Mouse (Mus musculus) C2C12 (cell line): ENCODE results near the gene S1pr4. TPM values are rescaled to one million over a fixed set of nuclear protein-coding genes. Genes with fewer than 3 reads are reported as not detected.

Experiments
- H3K27me3 ChIP-seq: one replicate; pipeline ENCODE4 v1.6.1; 2011; ENCODE audit not compliant: control insufficient read depth, insufficient read depth, insufficient read length
- H3K36me3 ChIP-seq: one replicate; pipeline ENCODE4 v1.6.1; 2011; ENCODE audit not compliant: control insufficient read depth, insufficient read depth
- H3K4me3 ChIP-seq: one replicate; pipeline ENCODE4 v1.5.1; 2011; ENCODE audit warnings: mild to moderate bottlenecking, control low read depth; ENCODE audit not compliant: poor library complexity, insufficient read depth, severe bottlenecking
- H3K79me2 ChIP-seq: one replicate; pipeline ENCODE4 v1.6.1; 2011; ENCODE audit not compliant: control insufficient read depth, insufficient read depth
- H3K79me3 ChIP-seq: one replicate; pipeline ENCODE4 v1.6.1; 2011; ENCODE audit warnings: low read depth, control low read depth
- H3ac ChIP-seq: one replicate; pipeline ENCODE3; 2011; ENCODE audit warnings: low read depth; ENCODE audit not compliant: control insufficient read depth, insufficient read length
- CEBPB ChIP-seq: IDR thresholded peaks from one replicate; pipeline ENCODE4 v1.6.1; 2011; ENCODE audit warnings: low read depth, mild to moderate bottlenecking, control low read depth, moderate library complexity
- CTCF ChIP-seq: IDR thresholded peaks from one replicate; pipeline ENCODE4 v1.5.1; 2011; ENCODE audit not compliant: control insufficient read depth, insufficient read depth, insufficient read length
- FOSL1 ChIP-seq: IDR thresholded peaks from one replicate; pipeline ENCODE4 v1.8.0; 2011; ENCODE audit warnings: mild to moderate bottlenecking, low read length; ENCODE audit not compliant: poor library complexity, insufficient read depth, severe bottlenecking
- MAX ChIP-seq: IDR thresholded peaks from one replicate; pipeline ENCODE4 v1.6.1; 2011; ENCODE audit warnings: mild to moderate bottlenecking, control low read depth
- MYOD1 ChIP-seq: IDR thresholded peaks from one replicate; pipeline ENCODE4 v1.6.1; 2011; ENCODE audit warnings: low read depth; ENCODE audit not compliant: control insufficient read depth, insufficient read length
- MYOG ChIP-seq: IDR thresholded peaks from one replicate; pipeline ENCODE4 v1.6.1; 2011; ENCODE audit not compliant: control insufficient read depth, insufficient read length; ENCODE audit errors: extremely low read depth
- USF1 ChIP-seq: IDR thresholded peaks from one replicate; pipeline ENCODE4 v1.6.1; 2011; ENCODE audit warnings: low read depth, mild to moderate bottlenecking, control low read depth, moderate library complexity
- polyA plus RNA-seq: library from polyadenylated mRNA; unstranded; fragments of >200 nt; fragmentation: generic; extraction: Trizol; gene quantifications from one replicate; pipeline ENCODE4 v1.2.1, GENCODE M21; 2012; ENCODE audit warnings: missing spikeins

The S1pr4 gene
- polyA plus RNA-seq, 1 experiment: 0.02 TPM

DNA sequence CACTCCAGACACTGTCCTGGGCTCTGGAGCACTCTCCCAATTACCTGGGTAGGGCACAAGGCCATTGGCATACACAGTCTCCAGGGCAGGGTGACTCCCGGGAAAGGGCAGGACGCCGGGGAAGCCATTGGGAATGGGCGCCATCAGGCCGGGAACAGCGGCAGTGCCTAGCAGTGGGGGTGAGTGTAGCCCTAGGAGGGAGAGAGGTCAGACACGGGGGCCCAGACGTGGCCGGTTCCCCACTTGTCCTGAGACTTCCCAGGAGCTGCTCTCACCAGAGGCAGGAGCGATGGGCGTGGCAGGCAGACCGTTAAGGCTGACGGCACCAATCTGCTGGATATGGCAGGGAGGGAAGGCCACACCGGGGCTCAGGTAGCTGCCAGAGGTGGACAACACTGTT, 33.1 kb downstream of the S1pr4 start:
- peaks cover 45% of the 10 kb centered on the region for H3K27me3 ChIP-seq
- no peaks in the 10 kb centered on the region for H3K36me3 ChIP-seq
- no peaks in the 10 kb centered on the region for H3K79me2 ChIP-seq
- no peak overlapping the region for H3ac ChIP-seq
- no peak for TF ChIP-seq MYOG
- TF ChIP-seq FOSL1: no peak
- no peak for TF ChIP-seq CEBPB
- no peak for TF ChIP-seq USF1
- no peak for TF ChIP-seq CTCF
- no peak for TF ChIP-seq MAX
- no peak overlapping the region for H3K4me3 ChIP-seq
- no peaks in the 10 kb centered on the region for H3K79me3 ChIP-seq

DNA sequence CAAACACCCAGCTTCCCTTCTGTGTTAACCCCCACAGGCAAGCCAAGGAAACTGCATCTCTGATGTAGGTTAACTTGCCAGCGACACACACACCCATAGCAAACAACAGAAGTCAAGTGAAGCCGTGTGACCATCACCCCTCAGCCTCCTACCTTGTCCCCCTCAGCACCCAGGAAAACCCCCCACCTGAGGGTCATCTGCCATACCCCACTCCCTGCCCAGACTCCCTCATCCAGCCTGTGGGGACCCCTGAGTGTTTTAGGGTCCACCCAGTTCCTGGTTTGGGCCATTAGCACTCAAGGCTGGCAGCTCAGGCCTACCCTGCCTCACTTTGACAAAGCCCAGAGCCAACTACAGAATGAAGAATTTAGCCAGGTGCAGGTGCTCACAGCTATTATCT, 33.9 kb downstream of the S1pr4 start:
- H3K4me3 ChIP-seq: no peak overlapping the region
- no peak overlapping the region for H3ac ChIP-seq
- peaks cover 43% of the 10 kb centered on the region for H3K27me3 ChIP-seq
- no peaks in the 10 kb centered on the region for H3K36me3 ChIP-seq
- no peaks in the 10 kb centered on the region for H3K79me2 ChIP-seq
- H3K79me3 ChIP-seq: no peaks in the 10 kb centered on the region
- TF ChIP-seq MAX (no peak), CTCF (no peak), USF1 (no peak), FOSL1 (no peak), CEBPB (no peak), MYOG (no peak), MYOD1 (no peak)

DNA sequence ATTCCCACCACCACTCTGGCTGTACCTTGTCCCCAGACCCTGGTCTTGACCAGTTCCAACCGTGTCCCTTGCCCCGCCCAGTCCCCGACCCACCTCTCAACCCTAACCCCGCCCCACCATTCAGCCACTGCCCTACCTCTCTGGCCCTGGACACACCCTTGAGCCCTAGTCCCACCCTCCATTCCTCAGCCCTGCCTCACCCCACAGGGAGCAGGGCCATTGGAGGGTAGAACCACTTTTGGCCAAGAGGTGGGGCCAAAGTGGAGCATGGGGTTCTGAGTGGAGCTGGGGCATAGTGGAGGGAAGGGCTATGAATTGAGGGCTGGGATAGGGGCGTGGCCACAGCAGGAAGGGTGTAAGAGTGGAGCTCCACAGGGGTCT, 34.7 kb downstream of the S1pr4 start:
- TF ChIP-seq MYOG: no peak
- no peak for TF ChIP-seq CEBPB
- H3K4me3 ChIP-seq: no peak overlapping the region
- H3K79me2 ChIP-seq: no peaks in the 10 kb centered on the region
- H3K79me3 ChIP-seq: no peaks in the 10 kb centered on the region
- H3K36me3 ChIP-seq: no peaks in the 10 kb centered on the region
- H3K27me3 ChIP-seq: peaks cover 37% of the 10 kb centered on the region
- H3ac ChIP-seq: no peak overlapping the region

DNA sequence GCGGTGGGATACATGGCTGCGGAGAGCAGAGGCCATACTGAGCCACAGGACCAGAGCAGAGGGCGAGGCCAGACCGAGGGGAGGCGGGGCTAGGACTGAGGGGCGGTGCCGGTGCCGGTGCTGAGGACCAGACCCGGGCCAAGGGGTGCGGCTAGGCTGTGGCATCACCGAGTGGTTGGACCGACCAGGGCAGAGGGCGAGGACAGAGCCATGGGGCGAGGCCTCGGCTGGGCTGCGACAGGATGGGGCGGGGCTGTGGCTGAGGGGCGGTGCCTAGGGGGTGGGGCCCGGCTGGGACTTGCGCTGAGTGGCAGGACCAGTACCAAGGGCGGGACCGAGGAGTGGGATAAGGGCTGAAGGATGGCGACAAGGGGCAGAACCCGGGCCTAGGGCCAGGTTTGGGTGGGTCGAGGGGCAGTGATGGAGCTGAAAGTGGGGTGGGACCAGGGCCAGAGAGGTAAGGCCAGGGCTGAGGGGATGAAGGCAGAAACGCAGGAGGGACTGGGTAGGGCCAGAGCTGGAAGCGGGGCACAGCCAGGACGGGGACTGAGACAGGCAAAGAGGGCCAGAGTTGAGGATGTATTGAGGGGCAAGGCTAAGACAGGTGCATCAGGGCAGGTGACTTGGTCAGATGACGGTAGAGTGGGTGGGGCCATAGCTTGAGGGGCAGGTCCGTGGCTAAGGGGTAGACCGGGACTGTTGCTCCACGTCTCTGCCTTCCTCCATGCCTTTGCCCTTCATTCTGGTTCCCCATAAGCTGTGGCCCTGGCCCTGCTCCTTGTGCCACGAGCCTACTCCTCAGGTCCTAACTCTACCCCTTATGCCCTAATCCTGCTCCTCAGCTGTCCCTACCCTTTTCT, 35.3 kb downstream of the S1pr4 start:
- H3K4me3 ChIP-seq: no peak overlapping the region
- H3K79me3 ChIP-seq: no peaks in the 10 kb centered on the region
- H3ac ChIP-seq: peak overlapping the region; percentile 2
- H3K36me3 ChIP-seq: no peaks in the 10 kb centered on the region
- no peaks in the 10 kb centered on the region for H3K79me2 ChIP-seq
- no peak for TF ChIP-seq MYOD1
- no peak for TF ChIP-seq CTCF
- TF ChIP-seq MYOG: no peak
- TF ChIP-seq FOSL1: no peak
- no peak for TF ChIP-seq MAX
- no peak for TF ChIP-seq CEBPB
- TF ChIP-seq USF1: no peak
- peaks cover 36% of the 10 kb centered on the region for H3K27me3 ChIP-seq

DNA sequence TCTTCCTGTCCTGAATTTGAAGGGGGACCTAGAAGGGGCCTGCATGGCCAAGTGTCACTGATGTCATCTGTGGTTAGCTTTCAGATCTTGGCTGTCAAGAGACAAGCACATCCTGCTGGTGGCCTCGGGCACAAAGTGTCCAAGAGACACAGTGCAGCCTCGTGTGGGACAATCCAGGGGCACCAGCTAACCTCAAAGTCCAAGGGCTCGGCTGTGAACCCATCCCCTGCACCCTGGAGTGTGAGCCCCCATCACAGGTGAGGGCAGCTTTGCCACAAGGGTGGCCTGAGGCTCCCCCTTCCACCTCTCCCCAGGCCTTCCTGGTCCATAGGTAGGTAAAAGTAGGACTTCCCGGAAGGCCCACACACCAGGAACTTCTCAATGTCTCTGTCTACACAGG, 36.4 kb downstream of the S1pr4 start:
- no peak overlapping the region for H3K4me3 ChIP-seq
- TF ChIP-seq CEBPB: no peak
- no peak for TF ChIP-seq USF1
- TF ChIP-seq MYOG: no peak
- no peak for TF ChIP-seq MYOD1
- TF ChIP-seq MAX: no peak
- no peak for TF ChIP-seq FOSL1
- TF ChIP-seq CTCF: no peak

DNA sequence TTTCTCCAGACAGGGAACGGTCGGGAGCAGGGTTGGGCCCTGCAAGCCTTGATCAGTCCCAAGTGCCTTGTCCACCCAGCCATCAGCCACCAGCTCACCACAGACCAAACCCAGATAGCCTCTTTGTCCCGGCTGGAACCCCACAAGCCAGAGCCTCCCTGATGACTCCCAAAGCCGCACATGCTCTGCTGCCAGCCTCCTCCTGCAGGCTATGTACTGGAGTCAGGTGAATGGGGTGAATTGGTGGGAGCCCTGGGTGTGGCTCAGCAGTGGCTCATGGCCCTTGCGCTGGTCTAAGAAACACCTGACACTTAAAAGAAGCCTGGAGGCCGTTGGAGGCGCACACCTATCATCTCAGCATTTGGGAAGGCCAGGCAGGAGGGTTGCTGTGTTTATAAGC, 37.0 kb downstream of the S1pr4 start:
- H3K4me3 ChIP-seq: no peak overlapping the region
- TF ChIP-seq MYOG: no peak
- TF ChIP-seq FOSL1: no peak
- no peak for TF ChIP-seq USF1
- TF ChIP-seq MYOD1: no peak
- TF ChIP-seq MAX: no peak
- TF ChIP-seq CTCF: no peak
- no peak for TF ChIP-seq CEBPB
- H3K79me2 ChIP-seq: no peaks in the 10 kb centered on the region
- peaks cover 19% of the 10 kb centered on the region for H3K27me3 ChIP-seq
- no peak overlapping the region for H3ac ChIP-seq
- no peaks in the 10 kb centered on the region for H3K79me3 ChIP-seq
- no peaks in the 10 kb centered on the region for H3K36me3 ChIP-seq

More for the DNA sequence above, 36.4 kb downstream of the S1pr4 start:
- H3ac ChIP-seq: no peak overlapping the region
- peaks cover 25% of the 10 kb centered on the region for H3K27me3 ChIP-seq
- no peaks in the 10 kb centered on the region for H3K36me3 ChIP-seq
- no peaks in the 10 kb centered on the region for H3K79me3 ChIP-seq
- no peaks in the 10 kb centered on the region for H3K79me2 ChIP-seq
